Mouse (Mus musculus) kidney, embryonic 14.5 days (tissue): ENCODE results near the gene Rnf225. TPM values are rescaled to one million over a fixed set of nuclear protein-coding genes. Genes with fewer than 3 reads are reported as not detected.

Source experiments
- ATAC-seq: fragments of 200-750 bp; cut with Nextera tagmentation; 2 replicates; pipeline ENCODE4 v1.8.0; 2017; ENCODE audit warnings: moderate number of reproducible peaks, mild to moderate bottlenecking, moderate TSS enrichment, moderate library complexity; ENCODE audit not compliant: low FRiP score, low TSS enrichment
- H3K27ac ChIP-seq: fragments of 300-500 bp; sonication (generic); 2 replicates; pipeline ENCODE4 v1.5.1; 2014; ENCODE audit warnings: low read depth, mild to moderate bottlenecking, low read length, moderate library complexity, mixed read lengths
- H3K27me3 ChIP-seq: fragments of 300-500 bp; sonication (generic); 2 replicates; pipeline ENCODE4 v1.6.1; 2014; ENCODE audit warnings: mild to moderate bottlenecking, low read length; ENCODE audit not compliant: control insufficient read depth, insufficient read depth
- H3K36me3 ChIP-seq: fragments of 300-500 bp; sonication (generic); 2 replicates; pipeline ENCODE4 v1.6.1; 2014; ENCODE audit warnings: low read length, mixed read lengths; ENCODE audit not compliant: control insufficient read depth, insufficient read depth
- H3K4me1 ChIP-seq: fragments of 300-500 bp; sonication (generic); 2 replicates; pipeline ENCODE4 v1.6.1; 2014; ENCODE audit warnings: low read length, mixed read lengths; ENCODE audit not compliant: control insufficient read depth, insufficient read depth
- H3K4me2 ChIP-seq: fragments of 300-500 bp; sonication (generic); replicated peaks from 2 replicates; pipeline ENCODE4 v1.6.1; 2014; ENCODE audit warnings: low read depth, mild to moderate bottlenecking, low read length
- H3K4me3 ChIP-seq: fragments of 300-500 bp; sonication (generic); 2 replicates; pipeline ENCODE4 v1.5.1; 2014; ENCODE audit warnings: mild to moderate bottlenecking, low read length
- H3K9ac ChIP-seq: fragments of 300-500 bp; sonication (generic); 2 replicates; pipeline ENCODE4 v1.6.1; 2014; ENCODE audit warnings: low read depth, mild to moderate bottlenecking, low read length, moderate library complexity
- H3K9me3 ChIP-seq: fragments of 300-500 bp; sonication (generic); 2 replicates; pipeline ENCODE4 v1.6.1; 2016; ENCODE audit warnings: low read length; ENCODE audit not compliant: control insufficient read depth
- WGBS: fragments of 180-500 bp; shearing (Covaris S2); extraction: QIAGEN DNeasy Blood & Tissue Kit; methylation state at CpG from one replicate; pipeline ENCODE4 v1.1.7; 2014; 5-methylcytosine and 5-hydroxymethylcytosine counted together
- polyA plus RNA-seq: library from polyadenylated mRNA; unstranded; fragments of >200 nt; fragmentation: Nextera tagmentation; extraction: Ambion mirVana; gene quantifications from 2 replicates; pipeline ENCODE4 v1.2.1, GENCODE M21; 2014

Rnf225 gene
- polyA plus RNA-seq, 1 experiment from 2014 or later, result 0.47 TPM

- Histone ChIP-seq H3K4me1 (peaks cover 12% of the 10 kb centered on the region; the same call in 1 of the 2 replicates), H3K4me3 (peak overlapping the region; percentile 90)
- under 1% methylated on average over 29 of the region's 29 CpGs for WGBS
These were observed 39.1 kb downstream of the Rnf225 start for GRCm38 (mm10) chr7:12966104-12966845.

GRCm38 (mm10) chr7:12970906-12971305 lies 43.7 kb downstream of the Rnf225 start:
- Histone ChIP-seq H3K36me3 (peaks cover 40% of the 10 kb centered on the region), H3K4me3 (no peak overlapping the region), H3K4me1 (peaks cover 7% of the 10 kb centered on the region; the same call in 1 of the 2 replicates), H3K4me2 (no peak overlapping the region), H3K9ac (no peak overlapping the region), H3K9me3 (no peaks in the 10 kb centered on the region), H3K27me3 (no peaks in the 10 kb centered on the region), H3K27ac (no peak overlapping the region)
- ATAC-seq, result no peak
- 97% methylated on average over 25 of the region's 25 CpGs for WGBS

More at GRCm38 (mm10) chr7:12966104-12966845, 39.1 kb downstream of the Rnf225 start:
- Histone ChIP-seq H3K27ac (peak overlapping the region; percentile 86), H3K4me2 (peak overlapping the region; percentile 94), H3K36me3 (peaks cover 28% of the 10 kb centered on the region), H3K9me3 (no peaks in the 10 kb centered on the region), H3K27me3 (no peaks in the 10 kb centered on the region), H3K9ac (peak overlapping the region; percentile 89)
- ATAC-seq, result peak; percentile 67

GRCm38 (mm10) chr7:12977682-12978389 lies 50.6 kb downstream of the Rnf225 start, which contains the start of gene Zfp446:
Zfp446 (plus strand) TSS chr7:12977848.
- H3K4me1 ChIP-seq, result 0 out of 2 replicates have a peak, but pooled peaks cover 6% of the 10 kb centered on the region
- under 1% methylated on average over 49 of the region's 49 CpGs for WGBS
- peak within 1 kb of the TSS; percentile 68 for H3K9ac ChIP-seq
- H3K9me3 ChIP-seq, result no peaks in the 10 kb centered on the region
- ATAC-seq, result peak; percentile 98
- H3K4me3 ChIP-seq, result peak within 1 kb of the TSS; percentile 65
- H3K27ac ChIP-seq, result peak within 1 kb of the TSS; percentile 80
- peaks cover 3% of the 10 kb centered on the region; the same call in 1 of the 2 replicates for H3K36me3 ChIP-seq
- H3K4me2 ChIP-seq, result peak within 1 kb of the TSS; percentile 81
- no peaks in the 10 kb centered on the region for H3K27me3 ChIP-seq

- 76% methylated on average over 18 of the region's 18 CpGs for WGBS
- Histone ChIP-seq H3K4me1 (0 out of 2 replicates have a peak, but pooled peaks cover 6% of the 10 kb centered on the region), H3K9me3 (no peaks in the 10 kb centered on the region), H3K4me3 (peak overlapping the region; percentile 65), H3K36me3 (no peaks in the 10 kb centered on the region; the same call in 1 of the 2 replicates), H3K27ac (no peak overlapping the region; the same call in 1 of the 2 replicates), H3K4me2 (peak overlapping the region; percentile 81), H3K9ac (peak overlapping the region; percentile 68; the same call in 1 of the 2 replicates), H3K27me3 (no peaks in the 10 kb centered on the region)
- ATAC-seq, result no peak
These were observed 51.9 kb downstream of the Rnf225 start for GRCm38 (mm10) chr7:12978931-12979722.

- H3K27ac ChIP-seq, result no peak overlapping the region
- H3K4me2 ChIP-seq, result no peak overlapping the region
- H3K4me3 ChIP-seq, result no peak overlapping the region
- H3K4me1 ChIP-seq, result 0 out of 2 replicates have a peak, but pooled peaks cover 6% of the 10 kb centered on the region
- no peak overlapping the region for H3K9ac ChIP-seq
- no peaks in the 10 kb centered on the region; the same call in 1 of the 2 replicates for H3K36me3 ChIP-seq
- no peak for ATAC-seq
- H3K9me3 ChIP-seq, result no peaks in the 10 kb centered on the region
- WGBS, result 45% methylated on average over 6 of the region's 6 CpGs
- H3K27me3 ChIP-seq, result no peaks in the 10 kb centered on the region
These were observed 52.6 kb downstream of the Rnf225 start for GRCm38 (mm10) chr7:12979776-12980175.

DNA sequence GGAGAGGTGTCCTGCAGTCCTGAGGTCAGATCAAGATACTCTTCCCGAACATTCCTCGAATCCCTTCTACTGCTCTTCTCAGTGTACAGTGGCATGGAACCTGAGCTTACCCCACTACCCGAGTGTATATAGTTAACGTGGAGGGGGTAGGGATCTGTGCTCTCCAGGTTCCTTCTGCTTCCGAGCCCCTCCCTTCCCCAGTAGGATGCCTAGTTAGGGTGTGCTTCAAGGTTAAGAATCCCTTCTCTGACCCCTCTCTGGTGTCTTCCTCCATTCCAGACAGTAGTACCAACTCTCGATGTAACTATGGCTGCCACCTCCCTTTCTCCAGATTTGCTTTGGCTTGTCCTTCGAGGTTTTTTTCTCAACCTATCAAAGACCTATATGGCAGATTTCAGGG lies 53.1 kb downstream of the Rnf225 start:
- 86% methylated on average over 7 of the region's 7 CpGs for WGBS
- H3K27me3 ChIP-seq, result no peaks in the 10 kb centered on the region
- no peak overlapping the region for H3K9ac ChIP-seq
- no peaks in the 10 kb centered on the region; the same call in 1 of the 2 replicates for H3K36me3 ChIP-seq
- H3K27ac ChIP-seq, result no peak overlapping the region
- H3K4me3 ChIP-seq, result no peak overlapping the region
- no peak overlapping the region for H3K4me2 ChIP-seq
- 0 out of 2 replicates have a peak, but pooled peaks cover 6% of the 10 kb centered on the region for H3K4me1 ChIP-seq
- no peaks in the 10 kb centered on the region for H3K9me3 ChIP-seq
- no peak for ATAC-seq

Other genes starting within 250 kb of the Rnf225 start
- not detected in 2 replicates for gene Vmn2r55, start 242.4 kb upstream of the Rnf225 start, polyA plus RNA-seq
- not detected in 2 replicates for gene Vmn2r56, start 192.4 kb upstream of the Rnf225 start, polyA plus RNA-seq
- gene Zscan18, start 123.8 kb upstream of the Rnf225 start, polyA plus RNA-seq, result 6.1 and 9.3 TPM in 2 replicates
- 18.5 and 19.8 TPM in 2 replicates for gene Zfp329, start 108.6 kb upstream of the Rnf225 start, polyA plus RNA-seq
- gene Zfp110, start 92.7 kb upstream of the Rnf225 start, polyA plus RNA-seq, result 20.9 and 33.2 TPM in 2 replicates
- gene Zfp128, start 46.2 kb upstream of the Rnf225 start, polyA plus RNA-seq, result 4.0 and 4.5 TPM in 2 replicates
- 17.7 and 22.1 TPM in 2 replicates for gene Zscan22, start 29.6 kb upstream of the Rnf225 start, polyA plus RNA-seq
- 1,360 and 1,560 TPM in 2 replicates for gene Rps5, start 5.1 kb upstream of the Rnf225 start, polyA plus RNA-seq
- gene Zfp324, start 38.4 kb downstream of the Rnf225 start, polyA plus RNA-seq, result 6.9 and 9.3 TPM in 2 replicates
- gene Zfp446, start 50.4 kb downstream of the Rnf225 start, polyA plus RNA-seq, result 6.2 and 10.7 TPM in 2 replicates
- not detected in 2 replicates for gene Slc27a5, start 70.8 kb downstream of the Rnf225 start, polyA plus RNA-seq
- 433 and 514 TPM in 2 replicates for gene Trim28, start 71.7 kb downstream of the Rnf225 start, polyA plus RNA-seq
- 19.8 and 29.6 TPM in 2 replicates for gene Zbtb45, start 82.6 kb downstream of the Rnf225 start, polyA plus RNA-seq
- 148 and 165 TPM in 2 replicates for gene Chmp2a, start 107.4 kb downstream of the Rnf225 start, polyA plus RNA-seq
- 156 and 199 TPM in 2 replicates for gene Ube2m, start 110.9 kb downstream of the Rnf225 start, polyA plus RNA-seq
- gene Mzf1, start 127.3 kb downstream of the Rnf225 start, polyA plus RNA-seq, result 2.4 and 3.2 TPM in 2 replicates
- not detected in 2 replicates for gene Vmn1r85, start 167.8 kb downstream of the Rnf225 start, polyA plus RNA-seq
- not detected in 2 replicates for gene Vmn1r86, start 192.5 kb downstream of the Rnf225 start, polyA plus RNA-seq
- gene Vmn1r87, start 212.7 kb downstream of the Rnf225 start, polyA plus RNA-seq, result not detected in 2 replicates
- not detected in 2 replicates for gene Vmn1r88, start 232.2 kb downstream of the Rnf225 start, polyA plus RNA-seq